Mouse (Mus musculus): ENCODE data around the gene Dysf.

Gene Dysf

DNA sequence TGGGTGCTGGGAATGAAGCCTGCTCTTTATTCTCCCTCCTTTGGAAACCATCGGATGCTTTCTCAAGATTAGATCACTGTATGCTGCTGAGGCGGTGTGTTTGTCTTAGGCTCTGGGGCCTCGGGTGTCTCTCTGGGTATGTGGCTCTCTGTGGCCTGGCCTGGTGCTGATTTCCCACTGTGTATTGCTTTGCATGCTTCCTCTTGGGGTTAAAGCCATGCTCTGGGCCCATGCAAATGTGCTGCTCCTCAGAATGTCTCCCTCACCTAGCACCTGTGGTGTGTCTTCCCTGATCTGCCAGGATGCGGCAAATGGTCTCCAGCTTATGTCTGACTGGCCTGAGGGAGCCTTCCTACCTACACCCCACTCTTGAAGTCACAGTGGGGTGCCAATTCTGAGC, 41.8 kb downstream of the Dysf start:
- CTCF ChIA-PET: no interaction called here

DNA sequence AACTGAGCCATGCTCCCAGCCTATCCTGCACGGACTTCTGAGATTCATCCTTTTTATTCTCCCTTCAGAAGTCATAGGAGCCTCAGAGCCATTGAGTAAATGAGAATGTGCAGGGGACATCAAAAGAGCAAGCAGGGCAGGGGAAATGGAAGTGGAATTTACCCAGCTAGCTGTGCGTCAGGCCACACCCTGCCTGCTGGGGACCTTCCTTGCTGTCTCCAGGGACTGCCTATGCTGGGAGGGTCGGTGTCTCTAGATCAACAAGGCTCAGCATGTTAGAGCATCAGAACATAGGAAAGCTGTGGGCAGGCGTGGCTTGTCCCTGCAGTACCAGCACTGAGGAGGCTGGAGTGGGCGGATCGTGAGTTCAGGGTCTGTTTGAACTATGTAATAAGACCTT, 42.6 kb downstream of the Dysf start:
- CTCF ChIA-PET: interaction anchor here (0.7 kb wide), 1 partner anchor 159 kb away, joined by 3 read pairs; no protein-coding TSS in a partner anchor

DNA sequence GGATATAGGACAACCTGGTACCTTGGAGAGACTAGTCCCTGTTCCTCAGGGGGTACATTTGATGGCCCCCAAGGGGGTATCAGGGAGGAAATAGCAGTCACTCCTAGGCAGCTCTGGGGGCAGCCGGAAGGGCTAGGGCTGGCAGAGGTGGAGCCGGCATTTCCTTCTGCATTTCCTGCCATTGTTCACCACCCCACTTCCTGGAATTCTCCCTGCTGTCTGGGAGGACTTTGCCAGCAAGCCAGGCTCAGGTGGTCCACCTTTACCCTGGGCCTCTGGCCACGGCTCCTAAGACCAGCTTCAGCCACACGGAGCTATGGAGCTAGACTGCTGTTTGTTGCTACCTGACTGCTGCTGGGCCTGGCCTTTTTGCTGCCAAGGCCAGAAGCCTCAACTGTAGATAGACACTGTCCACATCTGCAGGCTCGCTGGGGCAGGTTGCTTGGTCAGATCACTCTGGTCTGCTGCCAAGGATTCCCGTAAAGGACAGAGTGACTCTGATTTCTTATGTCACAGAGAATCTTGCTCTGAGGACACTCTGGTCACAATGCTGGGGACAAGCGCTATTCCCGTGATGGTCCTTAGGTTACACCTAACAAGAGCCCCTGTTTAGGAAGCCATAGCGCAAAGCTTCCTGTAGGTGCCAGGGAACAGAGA, 45.6 kb downstream of the Dysf start:
- CTCF ChIA-PET: no interaction called here

DNA sequence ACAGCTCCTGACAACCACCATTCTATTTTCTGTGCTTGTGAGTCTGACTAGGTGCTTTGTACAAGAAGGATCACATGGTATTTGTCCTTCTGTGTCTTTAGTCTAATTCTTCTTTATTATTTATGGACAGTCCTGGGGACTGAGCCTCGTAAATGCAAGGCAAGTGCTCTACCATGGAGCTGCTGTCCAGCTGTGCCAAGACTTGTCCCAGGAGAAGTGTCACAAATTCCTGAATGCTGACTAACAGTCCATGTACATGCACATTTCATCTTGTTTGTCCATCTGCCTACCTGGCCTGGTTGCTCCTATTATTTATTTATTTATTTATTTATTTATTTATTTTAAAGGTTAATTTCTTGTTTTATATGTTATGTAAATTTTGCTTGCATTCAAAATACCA, 47.2 kb downstream of the Dysf start:
- CTCF ChIA-PET: no interaction called here

DNA sequence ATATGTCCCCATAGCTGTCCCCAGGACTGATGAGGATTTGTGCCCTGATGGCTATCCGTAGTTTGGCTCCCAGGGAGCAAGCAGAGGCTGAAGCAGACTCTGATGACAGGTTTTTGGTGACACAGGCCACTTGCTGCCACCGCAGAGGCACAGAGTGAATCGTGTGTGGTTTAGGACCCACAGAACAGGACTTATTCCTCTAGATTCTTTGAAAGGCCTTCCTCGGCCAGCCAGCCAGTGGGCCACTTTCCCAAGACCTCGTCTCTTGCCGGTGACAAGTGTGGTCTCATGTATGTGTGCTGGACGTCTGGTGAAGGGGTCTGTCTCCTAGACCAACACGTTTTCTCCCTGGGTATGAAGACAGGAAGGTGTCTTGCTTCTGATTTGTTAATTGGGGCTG, 48.8 kb downstream of the Dysf start:
- CTCF ChIA-PET: no interaction called here

DNA sequence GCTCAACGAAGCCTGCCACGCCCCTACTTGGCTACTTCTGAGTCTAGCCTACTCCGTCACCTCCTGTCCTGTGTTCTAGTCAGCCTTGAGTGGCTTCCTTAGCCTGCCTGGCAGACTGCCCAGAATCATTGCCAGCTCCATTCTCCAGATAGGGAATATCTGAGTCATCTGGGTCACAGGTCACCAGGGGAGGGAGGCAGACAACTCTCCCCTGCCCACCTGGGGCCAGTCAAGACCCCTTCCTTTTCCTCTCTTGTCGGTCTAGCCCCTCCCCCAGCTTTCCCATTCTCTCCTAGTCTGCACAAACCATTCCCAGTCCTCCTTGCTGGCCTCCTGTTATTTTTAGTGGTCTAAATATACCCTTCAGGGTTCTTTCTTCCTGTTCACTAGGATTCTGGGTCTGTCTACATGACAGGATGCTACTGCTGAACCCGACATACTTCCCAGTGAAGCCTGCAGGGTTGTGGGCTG, 50.3 kb downstream of the Dysf start:
- CTCF ChIA-PET: no interaction called here

DNA sequence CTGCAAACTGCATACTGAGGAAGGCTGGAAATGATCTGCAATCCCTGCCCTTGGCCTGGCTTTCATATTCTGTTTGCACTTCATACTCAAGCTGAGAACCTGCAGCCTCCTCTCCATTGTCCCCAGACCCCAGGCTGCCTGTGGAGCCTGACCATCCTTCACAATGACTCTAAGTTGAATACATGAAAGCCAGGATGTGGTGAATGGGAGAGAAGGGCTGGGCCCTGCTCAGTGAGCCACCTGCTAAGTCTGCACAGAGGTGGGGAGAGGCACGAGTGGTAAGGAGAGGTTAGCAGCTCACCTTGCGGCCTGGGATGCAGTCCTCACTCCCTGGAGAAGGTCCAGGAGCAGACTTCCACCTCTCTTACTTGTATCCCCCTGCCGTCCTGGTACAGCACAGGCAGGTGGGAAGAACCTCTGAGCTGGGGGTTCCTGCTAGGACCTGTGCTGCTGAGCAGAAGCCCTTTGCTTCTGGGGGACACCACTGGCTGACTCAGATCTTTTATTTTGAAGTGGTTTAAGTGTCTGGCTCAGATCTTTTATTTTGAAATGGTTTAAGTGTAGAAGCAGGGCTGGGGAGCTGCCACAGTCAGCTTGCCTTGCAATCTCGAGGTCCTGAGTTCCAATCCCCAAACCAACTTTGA, 51.5 kb downstream of the Dysf start:
- CTCF ChIA-PET: interaction anchor here (1.5 kb wide), 1 partner anchor 178 kb away, joined by 4 read pairs; no protein-coding TSS in a partner anchor

DNA sequence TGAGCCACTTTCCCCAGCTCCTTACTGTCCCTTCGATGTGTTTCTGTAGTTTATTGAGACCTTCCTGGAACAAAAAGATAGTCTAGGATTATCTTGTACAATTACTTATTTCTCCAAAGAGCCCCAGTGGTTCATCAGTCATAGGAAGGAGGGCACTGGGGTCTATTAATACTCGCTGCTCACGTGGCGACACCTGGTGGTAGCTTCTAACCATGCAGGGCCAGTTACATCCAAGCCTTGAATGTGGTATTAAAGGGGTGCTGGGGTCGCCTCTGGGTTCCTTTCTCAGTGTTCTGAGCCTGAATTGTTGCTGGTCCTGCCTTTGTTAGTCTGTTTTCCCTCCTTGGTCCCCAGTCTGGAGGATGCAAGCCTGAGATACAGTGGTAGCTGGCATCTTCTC, 52.9 kb downstream of the Dysf start:
- CTCF ChIA-PET: interaction anchor here (1.4 to 1.5 kb wide), 2 partner anchors 174 to 180 kb away, joined by 4 to 9 read pairs; no protein-coding TSS in a partner anchor

DNA sequence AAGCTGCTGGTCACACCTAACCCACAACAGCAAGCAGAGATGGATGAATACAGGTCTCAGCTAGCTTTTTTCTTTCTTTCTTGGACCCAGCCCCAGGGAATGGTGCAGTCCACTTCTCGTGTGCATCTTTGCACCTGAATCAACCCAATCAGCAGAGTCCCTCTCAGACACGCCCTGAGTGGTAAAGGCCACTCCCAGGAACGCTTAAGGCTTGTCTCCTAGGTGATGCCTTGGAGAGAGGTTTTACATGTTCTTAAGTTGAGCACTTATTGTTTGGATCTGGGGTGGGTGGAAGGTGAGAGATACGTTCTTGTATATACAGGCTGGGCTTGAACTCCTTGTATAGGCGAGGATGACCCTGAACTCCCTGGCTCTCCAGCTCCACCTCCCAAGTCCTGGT, 54.2 kb downstream of the Dysf start:
- CTCF ChIA-PET: interaction anchor here (0.7 kb wide), 1 partner anchor 14 kb away, joined by 5 read pairs; no protein-coding TSS in a partner anchor

DNA sequence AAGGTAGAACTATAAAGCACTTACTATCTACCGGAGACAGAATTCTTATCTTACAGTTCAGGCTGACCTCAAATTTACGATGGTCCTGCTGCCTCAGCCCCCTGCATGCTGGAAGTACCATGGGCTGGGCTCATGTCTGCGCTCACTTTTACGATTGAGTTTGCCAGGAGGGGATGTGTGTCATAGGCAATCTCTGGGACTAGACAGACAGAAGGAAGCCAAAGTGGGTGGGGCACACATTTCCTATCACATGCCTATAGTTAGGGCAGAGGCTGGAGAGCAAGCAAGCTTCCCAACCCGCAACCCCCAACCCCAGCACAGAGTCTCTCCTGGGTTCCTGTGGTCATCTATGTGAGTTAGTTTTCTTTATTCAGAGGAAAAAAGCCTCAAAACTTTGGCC, 59.8 kb downstream of the Dysf start:
- CTCF ChIA-PET: no interaction called here

DNA sequence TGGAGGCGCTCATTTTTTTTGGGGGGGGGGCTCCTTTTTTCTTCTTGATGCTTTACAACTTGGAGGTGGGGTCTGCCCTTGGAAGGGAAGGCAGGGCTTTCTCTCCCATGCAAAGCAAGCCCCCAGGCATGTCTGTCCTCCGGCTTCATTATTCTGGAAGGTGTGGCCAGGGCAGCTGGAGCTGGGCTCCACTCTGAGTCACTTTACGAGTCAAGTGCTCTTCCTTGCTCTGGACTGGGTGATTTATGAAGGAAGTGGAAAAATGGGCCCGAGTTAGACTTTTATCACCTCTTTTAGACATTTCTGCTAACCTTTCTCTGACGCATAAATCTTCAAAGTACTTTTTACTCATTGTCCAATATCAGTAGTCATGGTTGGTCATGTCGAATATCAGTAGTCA, 61.9 kb downstream of the Dysf start:
- CTCF ChIA-PET: no interaction called here

DNA sequence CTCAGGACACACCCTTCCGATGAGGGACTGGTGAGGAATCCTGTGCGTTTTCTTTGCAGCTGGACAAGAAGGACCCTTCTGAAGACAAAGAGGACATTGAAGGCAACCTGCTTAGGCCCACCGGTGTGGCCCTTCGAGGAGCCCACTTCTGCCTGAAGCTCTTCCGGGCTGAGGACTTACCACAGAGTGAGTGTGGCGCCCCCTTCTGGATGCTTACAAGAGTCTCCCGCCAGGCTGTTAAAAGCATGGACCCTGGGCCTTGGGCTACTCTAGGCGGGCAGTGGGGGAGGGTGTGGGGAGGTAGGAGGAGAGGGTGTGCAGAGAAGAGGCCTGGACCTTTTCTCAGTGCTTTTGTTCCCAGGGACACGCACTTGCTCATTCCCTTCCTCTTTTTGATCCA, 64.2 kb downstream of the Dysf start:
- CTCF ChIA-PET: no interaction called here

DNA sequence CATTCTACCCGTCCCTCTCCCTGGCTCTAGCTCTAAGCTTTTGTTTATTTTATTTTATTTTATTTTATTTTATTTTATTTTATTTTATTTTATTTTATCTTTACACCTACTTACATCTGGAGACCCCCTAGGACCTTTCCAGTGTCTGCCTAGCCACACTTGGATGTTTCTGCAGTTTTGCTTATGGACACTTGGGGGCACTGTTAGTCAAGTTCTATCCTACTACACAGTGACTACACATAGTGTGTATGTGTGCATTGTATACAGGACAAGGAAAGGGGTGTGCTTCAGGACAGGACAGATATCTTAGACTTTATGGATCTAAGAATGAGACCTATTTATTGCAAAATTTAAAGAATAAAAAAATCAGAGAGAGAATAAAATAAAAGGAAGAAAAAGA, 69.8 kb downstream of the Dysf start:
- CTCF ChIA-PET: no interaction called here

DNA sequence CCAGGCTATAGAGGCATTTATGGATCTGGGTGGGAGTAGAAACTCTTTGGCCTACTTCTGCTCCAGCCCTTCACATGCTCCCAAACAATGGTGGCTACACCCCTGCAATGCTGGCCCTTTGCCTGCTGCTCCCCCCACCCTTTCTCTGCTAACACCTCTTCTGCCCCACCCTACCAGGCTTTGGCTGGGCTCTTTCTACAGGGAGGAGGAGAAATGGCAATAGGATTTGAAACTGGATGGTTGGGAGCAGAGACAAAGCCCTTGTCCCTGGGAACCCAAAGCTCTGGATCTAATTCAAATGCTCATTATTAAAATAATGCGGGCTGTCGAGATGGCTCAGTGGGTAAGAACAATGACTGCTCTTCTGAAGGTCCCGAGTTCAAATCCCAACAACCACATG, 72.2 kb downstream of the Dysf start:
- CTCF ChIA-PET: no interaction called here

DNA sequence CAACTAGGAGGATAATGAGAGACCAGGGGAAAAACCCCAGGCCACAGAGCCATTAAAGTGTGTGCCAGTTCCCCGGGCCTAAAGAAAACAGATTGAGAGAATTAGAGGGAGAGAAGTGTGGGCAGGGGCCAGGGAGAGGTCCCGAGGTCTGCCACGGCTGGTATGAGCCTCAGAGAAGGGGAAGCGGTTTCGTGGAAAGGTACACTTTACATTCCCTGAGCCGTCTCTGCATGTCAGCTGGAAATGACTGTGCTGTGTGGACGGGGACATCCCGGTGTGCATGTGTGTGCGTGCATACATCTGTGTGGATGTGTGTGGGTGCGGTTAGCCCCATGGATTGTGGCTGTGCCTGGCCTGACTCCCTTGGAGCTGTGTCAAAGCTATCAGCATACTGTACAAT, 76.4 kb downstream of the Dysf start:
- CTCF ChIA-PET: no interaction called here

DNA sequence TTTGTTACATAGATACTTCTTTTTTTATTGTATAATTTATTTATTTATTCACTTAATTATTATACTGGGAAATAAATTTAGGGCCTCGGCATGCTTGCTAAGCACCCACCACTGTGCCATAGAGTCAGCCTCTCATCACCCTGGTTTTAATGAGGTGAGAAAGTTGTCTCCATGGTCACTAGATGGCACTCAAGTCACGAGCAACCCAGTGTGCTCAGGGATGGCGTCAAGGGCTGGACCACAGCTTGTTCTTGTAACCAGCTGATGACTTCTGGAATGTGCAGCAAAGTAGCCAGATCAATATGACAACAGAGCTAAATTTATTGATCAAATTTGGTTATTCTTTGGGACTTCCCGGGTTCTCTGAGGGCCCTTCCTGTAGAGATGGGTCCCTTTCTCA, 85.1 kb downstream of the Dysf start:
- CTCF ChIA-PET: no interaction called here

DNA sequence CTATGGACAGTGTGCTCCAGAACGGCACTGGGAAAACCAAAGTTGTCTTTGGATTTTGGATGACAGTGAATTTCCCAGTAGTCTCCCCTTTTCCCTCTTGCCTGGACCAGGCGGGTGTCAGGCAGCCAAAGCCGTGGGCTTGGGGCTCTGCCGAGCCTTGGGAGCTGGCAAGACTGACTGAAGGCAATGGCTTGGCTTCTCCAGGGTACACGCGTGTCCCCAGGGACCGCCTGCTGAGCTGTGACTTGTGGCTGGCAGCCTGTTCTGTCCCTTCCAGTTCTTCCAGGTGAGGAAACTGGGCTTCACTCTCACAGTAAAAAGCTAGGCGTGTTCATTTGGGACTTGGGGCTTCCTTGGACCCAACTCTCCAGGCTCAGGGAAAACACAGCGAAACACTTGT, 86.1 kb downstream of the Dysf start:
- CTCF ChIA-PET: no interaction called here

DNA sequence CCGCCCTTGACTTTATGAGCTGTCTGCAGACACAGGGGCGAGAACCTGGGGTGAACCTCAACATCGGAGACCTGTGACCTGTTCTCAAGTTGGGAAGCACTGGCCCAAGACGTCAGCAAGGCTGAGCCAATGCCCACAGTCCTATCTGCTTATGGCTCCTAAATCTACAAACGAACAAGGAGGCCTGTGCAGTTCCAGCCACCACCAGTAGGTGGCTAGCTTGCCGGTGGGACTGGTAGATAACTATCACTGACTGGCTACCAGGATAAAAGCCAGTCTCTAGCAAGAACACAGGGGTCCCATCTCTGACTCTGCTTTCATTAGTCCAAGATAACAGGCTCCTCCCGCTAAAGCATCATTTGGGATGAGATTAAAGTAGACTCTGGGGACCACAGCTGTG, 86.6 kb downstream of the Dysf start:
- CTCF ChIA-PET: interaction anchor here (1.1 kb wide), 1 partner anchor 27 kb away, joined by 6 read pairs; no protein-coding TSS in a partner anchor

DNA sequence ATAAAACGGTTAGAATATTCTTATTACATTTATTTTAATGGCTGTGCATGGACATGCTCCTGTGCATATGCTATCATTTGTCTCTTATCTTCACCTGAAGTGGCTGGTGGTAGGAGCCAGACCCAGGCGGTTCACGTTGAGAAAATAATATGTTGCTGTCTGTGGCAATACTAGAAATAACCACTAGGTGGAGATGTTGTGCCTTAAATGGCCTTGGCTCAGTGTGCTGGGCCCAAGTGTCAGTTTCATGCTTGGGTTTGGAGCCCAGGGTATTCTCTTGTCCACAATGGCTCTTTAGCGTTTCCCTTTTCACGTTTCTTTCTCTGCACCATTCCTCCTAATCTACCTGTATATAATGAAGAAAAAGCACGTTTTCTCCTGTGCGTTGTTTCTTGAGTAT, 87.5 kb downstream of the Dysf start:
- CTCF ChIA-PET: interaction anchor here (1.1 kb wide), 1 partner anchor 28 kb away, joined by 6 read pairs; no protein-coding TSS in a partner anchor

DNA sequence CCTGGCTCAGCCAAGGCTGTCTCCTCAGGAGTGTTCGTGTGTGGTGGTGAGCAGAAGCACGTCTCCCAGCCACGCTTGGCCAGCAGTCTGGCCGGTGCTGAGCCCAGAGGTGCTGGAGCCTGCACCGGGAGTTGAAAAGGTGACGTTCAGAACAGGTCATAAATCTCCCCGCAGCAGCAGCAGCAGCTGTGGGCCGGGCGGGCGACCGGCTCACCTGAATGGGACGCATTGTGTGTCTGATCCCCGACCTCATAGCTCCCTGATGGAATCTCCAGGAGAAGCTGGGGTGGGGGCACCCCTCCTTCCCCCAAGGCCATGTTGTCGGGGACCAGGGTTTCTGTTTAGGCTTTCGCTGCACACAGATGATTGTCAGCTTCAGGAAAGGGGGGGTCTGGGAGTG, 93.6 kb downstream of the Dysf start:
- CTCF ChIA-PET: no interaction called here

DNA sequence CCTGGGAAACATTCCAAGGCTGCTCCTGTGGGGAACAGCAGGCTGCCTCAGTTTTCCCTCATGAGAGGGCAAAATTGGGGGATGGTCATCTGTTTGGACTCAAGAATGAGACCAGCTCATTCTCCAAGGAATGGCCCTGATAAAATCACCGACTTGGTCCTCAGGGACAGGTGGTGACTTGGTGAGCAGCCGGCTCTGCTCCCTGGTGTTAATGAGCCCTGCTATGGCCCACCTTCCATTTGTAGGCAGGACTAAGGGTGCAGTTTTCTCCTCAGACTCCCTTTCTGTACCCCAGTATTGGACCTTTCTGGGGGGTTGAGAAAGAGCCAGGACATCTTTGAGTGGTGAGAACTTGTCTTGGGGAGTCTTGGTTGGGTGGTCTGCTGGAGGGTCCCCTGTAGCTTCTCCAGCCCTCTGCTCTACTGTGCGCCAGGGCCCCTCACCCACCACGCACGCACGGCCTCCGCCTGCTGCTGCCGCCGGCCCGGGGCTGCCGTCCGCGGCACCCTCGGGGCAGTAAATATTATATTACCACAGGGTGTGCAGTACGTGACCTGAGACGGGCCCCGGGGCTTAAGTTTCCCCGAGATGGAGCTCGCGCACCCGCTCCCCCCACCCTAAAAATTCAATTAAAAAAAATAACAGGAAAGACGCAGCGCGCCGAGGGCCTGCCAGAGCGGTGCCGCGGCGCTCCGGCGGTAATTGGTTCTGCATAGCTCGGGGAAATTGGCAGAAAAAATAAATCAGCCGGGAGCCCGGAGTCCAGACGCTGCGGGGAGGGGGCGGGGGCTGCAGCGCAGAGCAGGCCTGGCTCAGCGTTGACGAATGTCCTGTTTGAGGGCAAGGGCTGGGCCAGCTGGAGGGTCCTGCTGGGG, 97.0 kb downstream of the Dysf start:
- CTCF ChIA-PET: no interaction called here

DNA sequence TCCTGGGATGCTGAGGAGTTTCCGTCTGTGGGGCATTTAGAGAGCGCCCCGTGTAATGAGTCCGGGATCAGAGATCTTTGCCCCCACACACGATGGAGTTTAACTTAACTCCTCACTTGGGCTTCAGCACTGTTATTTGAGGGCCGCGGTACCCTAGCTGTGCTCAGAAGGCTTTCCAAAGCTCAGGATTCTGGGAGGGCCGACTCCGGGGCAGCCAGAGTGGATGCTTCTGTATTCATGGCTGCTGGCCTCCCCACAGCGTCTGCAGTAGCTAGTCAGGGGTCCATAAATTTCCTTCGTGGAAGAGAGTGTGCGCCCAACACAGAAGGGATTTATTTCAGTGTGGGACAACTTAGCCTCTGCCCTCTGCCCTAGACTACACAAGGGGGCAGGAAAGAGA, 97.7 kb downstream of the Dysf start:
- CTCF ChIA-PET: no interaction called here

DNA sequence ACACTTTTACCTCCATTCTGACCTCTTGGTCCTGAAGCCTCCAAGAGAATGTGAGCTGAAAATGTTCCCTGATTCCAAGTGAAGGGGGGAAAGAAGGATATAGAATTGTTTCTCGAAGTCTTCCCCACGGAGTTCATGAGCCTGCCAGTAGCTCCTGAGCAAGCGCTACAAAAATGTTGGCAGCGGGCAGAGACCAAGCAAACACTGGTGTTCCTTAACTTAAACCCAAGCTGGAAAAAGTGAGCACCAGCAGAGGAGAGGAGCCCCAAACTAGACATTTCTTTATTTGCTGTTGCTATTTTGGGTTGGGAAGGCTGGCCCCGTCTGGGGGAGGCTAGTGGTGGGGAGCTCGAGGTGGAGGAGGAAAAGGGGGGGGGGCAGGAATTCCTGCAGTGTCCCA, 102.0 kb downstream of the Dysf start:
- CTCF ChIA-PET: no interaction called here
